Mouse (Mus musculus): ENCODE results near the gene Meiob. TPM values are rescaled to one million over a fixed set of nuclear protein-coding genes. Genes with fewer than 3 reads are reported as not detected.

Meiob gene
- polyA plus RNA-seq, 1 experiment from 2014 or later, result not detected

- H3K4me3 ChIP-seq (replicated peaks; ENCODE audit: low read length), result no peak overlapping the region
Measured at GRCm38 (mm10) chr17:24777073-24777472, 27.0 kb upstream of the Meiob start.

GRCm38 (mm10) chr17:24780821-24781220, 23.3 kb upstream of the Meiob start:
- ATAC-seq (ENCODE audit: low FRiP score), result no peak
- H3K4me2 ChIP-seq (replicated peaks), result no peak overlapping the region
- no peak for DNase-seq (ENCODE audit: low spot score)
- 88% methylated on average over 2 of the region's 2 CpGs for WGBS
- H3K4me1 ChIP-seq (replicated peaks; ENCODE audit: control insufficient read depth, insufficient read depth, low read length), result no peaks in the 10 kb centered on the region
- no peaks in the 10 kb centered on the region for H3K27me3 ChIP-seq (ENCODE audit: control insufficient read depth, insufficient read depth, low read length)
- no peaks in the 10 kb centered on the region for H3K36me3 ChIP-seq (replicated peaks; ENCODE audit: control insufficient read depth, insufficient read depth)
- H3K27ac ChIP-seq, result no peak overlapping the region
- no peak overlapping the region for H3K9ac ChIP-seq
- no peak overlapping the region for H3K4me3 ChIP-seq (replicated peaks; ENCODE audit: low read length)
- H3K9me3 ChIP-seq (ENCODE audit: control insufficient read depth, low read length), result no peaks in the 10 kb centered on the region

More at GRCm38 (mm10) chr17:24777073-24777472, 27.0 kb upstream of the Meiob start:
- no peak overlapping the region for H3K27ac ChIP-seq
- H3K27me3 ChIP-seq (ENCODE audit: control insufficient read depth, insufficient read depth, low read length), result no peaks in the 10 kb centered on the region
- no peaks in the 10 kb centered on the region for H3K4me1 ChIP-seq (replicated peaks; ENCODE audit: control insufficient read depth, insufficient read depth, low read length)
- no peak for ATAC-seq (ENCODE audit: low FRiP score)
- WGBS, result 78% methylated on average over 2 of the region's 2 CpGs
- H3K9ac ChIP-seq, result no peak overlapping the region
- H3K9me3 ChIP-seq (ENCODE audit: control insufficient read depth, low read length), result no peaks in the 10 kb centered on the region
- no peak for DNase-seq (ENCODE audit: low spot score)
- no peaks in the 10 kb centered on the region for H3K36me3 ChIP-seq (replicated peaks; ENCODE audit: control insufficient read depth, insufficient read depth)
- H3K4me2 ChIP-seq (replicated peaks), result no peak overlapping the region

GRCm38 (mm10) chr17:24792190-24792589, 11.9 kb upstream of the Meiob start:
- H3K9ac ChIP-seq, result no peak overlapping the region
- DNase-seq (ENCODE audit: low spot score) (no peak), ATAC-seq (ENCODE audit: low FRiP score) (no peak)
- H3K4me3 ChIP-seq (replicated peaks; ENCODE audit: low read length), result no peak overlapping the region
- H3K27me3 ChIP-seq (ENCODE audit: control insufficient read depth, insufficient read depth, low read length), result no peaks in the 10 kb centered on the region; the same call in 1 of the 2 replicates
- WGBS, result 76% methylated on average over 8 of the region's 8 CpGs
- no peaks in the 10 kb centered on the region for H3K36me3 ChIP-seq (replicated peaks; ENCODE audit: control insufficient read depth, insufficient read depth)
- no peak overlapping the region for H3K27ac ChIP-seq
- H3K9me3 ChIP-seq (ENCODE audit: control insufficient read depth, low read length), result no peaks in the 10 kb centered on the region
- H3K4me2 ChIP-seq (replicated peaks), result no peak overlapping the region
- no peaks in the 10 kb centered on the region for H3K4me1 ChIP-seq (replicated peaks; ENCODE audit: control insufficient read depth, insufficient read depth, low read length)

- H3K27me3 ChIP-seq (ENCODE audit: control insufficient read depth, insufficient read depth, low read length), result no peaks in the 10 kb centered on the region; the same call in 1 of the 2 replicates
- H3K27ac ChIP-seq, result no peak overlapping the region
- no peaks in the 10 kb centered on the region for H3K36me3 ChIP-seq (replicated peaks; ENCODE audit: control insufficient read depth, insufficient read depth)
- ATAC-seq (ENCODE audit: low FRiP score) (no peak), DNase-seq (ENCODE audit: low spot score) (no peak)
- no peak overlapping the region for H3K4me2 ChIP-seq (replicated peaks)
- H3K9me3 ChIP-seq (ENCODE audit: control insufficient read depth, low read length), result no peaks in the 10 kb centered on the region
- no peak overlapping the region for H3K9ac ChIP-seq
- no peaks in the 10 kb centered on the region for H3K4me1 ChIP-seq (replicated peaks; ENCODE audit: control insufficient read depth, insufficient read depth, low read length)
- WGBS, result 68% methylated on average over 12 of the region's 12 CpGs
- no peak overlapping the region for H3K4me3 ChIP-seq (replicated peaks; ENCODE audit: low read length)
Measured at GRCm38 (mm10) chr17:24794791-24795190, 9.3 kb upstream of the Meiob start.

GRCm38 (mm10) chr17:24796969-24797368, 7.1 kb upstream of the Meiob start:
- H3K27me3 ChIP-seq (ENCODE audit: control insufficient read depth, insufficient read depth, low read length), result no peaks in the 10 kb centered on the region
- H3K9ac ChIP-seq, result no peak overlapping the region
- no peak for DNase-seq (ENCODE audit: low spot score)
- H3K4me1 ChIP-seq (replicated peaks; ENCODE audit: control insufficient read depth, insufficient read depth, low read length), result no peaks in the 10 kb centered on the region
- no peaks in the 10 kb centered on the region for H3K9me3 ChIP-seq (ENCODE audit: control insufficient read depth, low read length)
- no peaks in the 10 kb centered on the region for H3K36me3 ChIP-seq (replicated peaks; ENCODE audit: control insufficient read depth, insufficient read depth)
- no peak overlapping the region for H3K4me2 ChIP-seq (replicated peaks)
- no peak overlapping the region for H3K4me3 ChIP-seq (replicated peaks; ENCODE audit: low read length)
- no peak overlapping the region for H3K27ac ChIP-seq
- ATAC-seq (ENCODE audit: low FRiP score), result no peak
- WGBS, result 74% methylated on average over 3 of the region's 3 CpGs

- WGBS, result 58% methylated on average over 9 of the region's 9 CpGs
- no peaks in the 10 kb centered on the region for H3K36me3 ChIP-seq (replicated peaks; ENCODE audit: control insufficient read depth, insufficient read depth)
- DNase-seq (ENCODE audit: low spot score) (no peak), ATAC-seq (ENCODE audit: low FRiP score) (no peak)
- H3K4me2 ChIP-seq (replicated peaks), result no peak overlapping the region
- peaks cover 3% of the 10 kb centered on the region for H3K27me3 ChIP-seq (ENCODE audit: control insufficient read depth, insufficient read depth, low read length)
- no peak overlapping the region for H3K4me3 ChIP-seq (replicated peaks; ENCODE audit: low read length)
- H3K27ac ChIP-seq, result no peak overlapping the region
- no peaks in the 10 kb centered on the region for H3K4me1 ChIP-seq (replicated peaks; ENCODE audit: control insufficient read depth, insufficient read depth, low read length)
- H3K9ac ChIP-seq, result no peak overlapping the region
- no peaks in the 10 kb centered on the region for H3K9me3 ChIP-seq (ENCODE audit: control insufficient read depth, low read length)
Measured at GRCm38 (mm10) chr17:24798229-24798628, 5.9 kb upstream of the Meiob start.

- peaks cover 1% of the 10 kb centered on the region; the same call in 1 of the 2 replicates for H3K4me1 ChIP-seq (replicated peaks; ENCODE audit: control insufficient read depth, insufficient read depth, low read length)
- H3K9ac ChIP-seq, result no peak overlapping the region
- no peak for ATAC-seq (ENCODE audit: low FRiP score)
- no peaks in the 10 kb centered on the region for H3K36me3 ChIP-seq (replicated peaks; ENCODE audit: control insufficient read depth, insufficient read depth)
- H3K4me3 ChIP-seq (replicated peaks; ENCODE audit: low read length), result no peak overlapping the region
- DNase-seq (ENCODE audit: low spot score), result no peak
- H3K27ac ChIP-seq, result no peak overlapping the region
- no peak overlapping the region for H3K4me2 ChIP-seq (replicated peaks)
- peaks cover 15% of the 10 kb centered on the region for H3K27me3 ChIP-seq (ENCODE audit: control insufficient read depth, insufficient read depth, low read length)
- 88% methylated on average over 4 of the region's 4 CpGs for WGBS
- no peaks in the 10 kb centered on the region for H3K9me3 ChIP-seq (ENCODE audit: control insufficient read depth, low read length)
Measured at GRCm38 (mm10) chr17:24799476-24799875, 4.6 kb upstream of the Meiob start.

- no peaks in the 10 kb centered on the region for H3K36me3 ChIP-seq (replicated peaks; ENCODE audit: control insufficient read depth, insufficient read depth)
- WGBS, result 56% methylated on average over 3 of the region's 3 CpGs
- H3K4me2 ChIP-seq (replicated peaks), result no peak overlapping the region
- no peak overlapping the region for H3K27ac ChIP-seq
- no peak overlapping the region for H3K4me3 ChIP-seq (replicated peaks; ENCODE audit: low read length)
- H3K27me3 ChIP-seq (ENCODE audit: control insufficient read depth, insufficient read depth, low read length), result peaks cover 26% of the 10 kb centered on the region
- ATAC-seq (ENCODE audit: low FRiP score), result no peak
- no peaks in the 10 kb centered on the region for H3K9me3 ChIP-seq (ENCODE audit: control insufficient read depth, low read length)
- peaks cover 3% of the 10 kb centered on the region; the same call in 1 of the 2 replicates for H3K4me1 ChIP-seq (replicated peaks; ENCODE audit: control insufficient read depth, insufficient read depth, low read length)
- H3K9ac ChIP-seq, result no peak overlapping the region
- DNase-seq (ENCODE audit: low spot score), result no peak
Measured at GRCm38 (mm10) chr17:24800524-24800923, 3.6 kb upstream of the Meiob start.

GRCm38 (mm10) chr17:24811211-24811610, 7.1 kb downstream of the Meiob start:
- Histone ChIP-seq H3K27me3 (ENCODE audit: control insufficient read depth, insufficient read depth, low read length) (peaks cover 8% of the 10 kb centered on the region; the same call in 1 of the 2 replicates), H3K27ac (no peak overlapping the region), H3K4me1 (replicated peaks; ENCODE audit: control insufficient read depth, insufficient read depth, low read length) (no peaks in the 10 kb centered on the region), H3K4me3 (replicated peaks; ENCODE audit: low read length) (no peak overlapping the region), H3K36me3 (replicated peaks; ENCODE audit: control insufficient read depth, insufficient read depth) (no peaks in the 10 kb centered on the region), H3K9ac (no peak overlapping the region), H3K9me3 (ENCODE audit: control insufficient read depth, low read length) (no peaks in the 10 kb centered on the region), H3K4me2 (replicated peaks) (no peak overlapping the region)
- no peak for ATAC-seq (ENCODE audit: low FRiP score)
- no peak for DNase-seq (ENCODE audit: low spot score)
- WGBS, result 74% methylated on average over 3 of the region's 3 CpGs

GRCm38 (mm10) chr17:24812215-24812614, 8.1 kb downstream of the Meiob start:
- 35% methylated on average over 2 of the region's 2 CpGs for whole genome bisulfite sequencing
- no peaks in the 10 kb centered on the region for H3K4me1 ChIP-seq (replicated peaks; ENCODE audit: control insufficient read depth, insufficient read depth, low read length)
- ATAC-seq (ENCODE audit: low FRiP score), result no peak

More at GRCm38 (mm10) chr17:24812215-24812614, 8.1 kb downstream of the Meiob start:
- Histone ChIP-seq H3K27me3 (ENCODE audit: control insufficient read depth, insufficient read depth, low read length) (no peaks in the 10 kb centered on the region), H3K27ac (no peak overlapping the region), H3K9me3 (ENCODE audit: control insufficient read depth, low read length) (no peaks in the 10 kb centered on the region), H3K4me3 (replicated peaks; ENCODE audit: low read length) (no peak overlapping the region), H3K9ac (no peak overlapping the region), H3K36me3 (replicated peaks; ENCODE audit: control insufficient read depth, insufficient read depth) (no peaks in the 10 kb centered on the region), H3K4me2 (replicated peaks) (no peak overlapping the region)
- DNase-seq (ENCODE audit: low spot score), result no peak
